Mouse (Mus musculus): ENCODE results near the gene Cabp4.
A peak's percentile ranks its signal among the peaks of the same experiment; 100 is the strongest.

The Cabp4 gene

GRCm38 (mm10) chr19:4164721-4165120 is 20.9 kb upstream of the Cabp4 start:
- DNase-seq (ENCODE audit: low spot score) = no peak

- no peak for DNase-seq (ENCODE audit: low spot score)
These were observed 20.3 kb upstream of the Cabp4 start for GRCm38 (mm10) chr19:4164100-4164499.

- no peak for DNase-seq (ENCODE audit: low spot score)
These were observed 19.7 kb upstream of the Cabp4 start for GRCm38 (mm10) chr19:4163543-4163887.

GRCm38 (mm10) chr19:4162646-4163542 is 19.1 kb upstream of the Cabp4 start, which contains the start of gene Rps6kb2:
Gene Rps6kb2, minus strand, starts transcription at chr19:4163354.
- DNase-seq (ENCODE audit: low spot score) = peak; percentile 95

- DNase-seq (ENCODE audit: low spot score) = no peak
These were observed 15.2 kb upstream of the Cabp4 start for GRCm38 (mm10) chr19:4159049-4159448.

GRCm38 (mm10) chr19:4156771-4157170 is 12.9 kb upstream of the Cabp4 start:
- DNase-seq (ENCODE audit: low spot score) = no peak

GRCm38 (mm10) chr19:4156073-4156579 is 12.3 kb upstream of the Cabp4 start:
- DNase-seq (ENCODE audit: low spot score) = no peak

GRCm38 (mm10) chr19:4155223-4156072 is 11.6 kb upstream of the Cabp4 start:
- DNase-seq (ENCODE audit: low spot score) = peak; percentile 24

GRCm38 (mm10) chr19:4154437-4155222 is 10.8 kb upstream of the Cabp4 start:
- DNase-seq (ENCODE audit: low spot score) = peak; percentile 58

GRCm38 (mm10) chr19:4153232-4153654 is 9.4 kb upstream of the Cabp4 start, which contains the start of gene Ptprcap:
Gene Ptprcap, plus strand, starts transcription at chr19:4153604.
- DNase-seq (ENCODE audit: low spot score) = no peak

GRCm38 (mm10) chr19:4152445-4153231 is 8.8 kb upstream of the Cabp4 start:
- no peak for DNase-seq (ENCODE audit: low spot score)

- no peak for DNase-seq (ENCODE audit: low spot score)
These were observed 8.1 kb upstream of the Cabp4 start for GRCm38 (mm10) chr19:4151898-4152297.

GRCm38 (mm10) chr19:4151488-4151860 is 7.6 kb upstream of the Cabp4 start:
- no peak for DNase-seq (ENCODE audit: low spot score)

- no peak for DNase-seq (ENCODE audit: low spot score)
These were observed 7.0 kb upstream of the Cabp4 start for GRCm38 (mm10) chr19:4150567-4151487.

GRCm38 (mm10) chr19:4149764-4150461 is 6.1 kb upstream of the Cabp4 start:
- no peak for DNase-seq (ENCODE audit: low spot score)

- DNase-seq (ENCODE audit: low spot score) = no peak
These were observed 5.5 kb upstream of the Cabp4 start for GRCm38 (mm10) chr19:4149283-4149682.

- no peak for DNase-seq (ENCODE audit: low spot score)
These were observed 5.0 kb upstream of the Cabp4 start for GRCm38 (mm10) chr19:4148819-4149218.

- DNase-seq (ENCODE audit: low spot score) = peak; percentile 90
These were observed 4.6 kb upstream of the Cabp4 start, which contains the start of gene Coro1b for GRCm38 (mm10) chr19:4148491-4148806. Gene Coro1b, plus strand, starts transcription at chr19:4148619.

- DNase-seq (ENCODE audit: low spot score) = no peak
These were observed 4.1 kb upstream of the Cabp4 start for GRCm38 (mm10) chr19:4147782-4148490.
